Mouse (Mus musculus) yolk sac, embryonic 10.5 days (tissue): ENCODE data around the gene Tmem237.

Experiments used
- DNase-seq: peaks from one replicate; pipeline ENCODE4 v3.0.0-alpha.2; 2017; ENCODE audit warnings: low spot score

The Tmem237 gene

GRCm38 (mm10) chr1:59101020-59101419, 19.2 kb downstream of the Tmem237 start:
- no peak for DNase-seq

- no peak for DNase-seq
Observed at GRCm38 (mm10) chr1:59094705-59095104, 25.5 kb downstream of the Tmem237 start, which contains the start of gene C2cd6. C2cd6 (minus strand) TSS chr1:59094900.

GRCm38 (mm10) chr1:59070867-59071266, 49.3 kb downstream of the Tmem237 start:
- DNase-seq = peak; percentile 6

GRCm38 (mm10) chr1:59067976-59068375, 52.2 kb downstream of the Tmem237 start:
- peak; percentile 22 for DNase-seq

- no peak for DNase-seq
Observed at GRCm38 (mm10) chr1:59063697-59064096, 56.5 kb downstream of the Tmem237 start.

- DNase-seq = peak; percentile 18
Observed at GRCm38 (mm10) chr1:59056955-59057354, 63.3 kb downstream of the Tmem237 start.

- DNase-seq = no peak
Observed at GRCm38 (mm10) chr1:59051306-59051705, 68.9 kb downstream of the Tmem237 start.
